Mouse (Mus musculus): ENCODE results near the gene Rprd1b. TPM values are rescaled to one million over a fixed set of nuclear protein-coding genes. Genes with fewer than 3 reads are reported as not detected.

Gene Rprd1b
- polyA plus RNA-seq, 3 experiments from 2014 or later = 19.4 to 23.4 (median 21.2) TPM

- no peak for ATAC-seq
Observed at GRCm38 (mm10) chr2:158127245-158127644, 98.9 kb downstream of the Rprd1b start.

GRCm38 (mm10) chr2:158127872-158128271, 99.6 kb downstream of the Rprd1b start:
- ATAC-seq = no peak

DNA sequence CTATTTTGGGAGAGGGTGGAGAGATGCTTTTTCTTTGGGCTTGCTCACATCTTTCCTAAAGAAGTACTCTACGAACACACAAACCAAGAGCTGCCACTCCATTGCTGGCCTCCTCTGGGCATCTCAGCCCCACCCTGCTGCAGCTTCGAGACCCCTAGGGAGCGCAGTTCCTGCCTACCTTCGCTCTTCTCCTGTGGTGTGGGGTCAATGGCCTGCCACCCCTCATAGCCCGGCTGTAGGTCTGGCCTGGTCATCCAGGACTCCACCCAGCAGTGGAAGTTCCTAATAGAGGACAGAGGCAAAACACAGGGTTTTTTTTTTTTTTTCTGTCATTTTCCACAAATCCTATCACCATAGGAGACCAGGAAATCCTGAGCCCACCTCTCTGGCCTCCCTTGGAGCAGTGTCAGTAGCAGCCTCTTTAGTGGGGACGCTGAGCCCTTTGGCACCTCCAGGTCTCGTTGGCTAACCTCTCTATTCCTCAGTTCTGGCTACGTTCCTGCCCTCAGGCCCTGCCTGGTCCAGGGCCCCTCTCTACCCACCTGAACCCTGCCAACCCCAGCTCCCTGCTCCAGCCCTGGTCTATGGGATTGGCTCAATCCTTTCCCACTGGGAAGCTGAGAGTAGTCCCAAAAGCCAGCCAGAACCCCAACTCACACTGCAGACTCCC, 100.3 kb downstream of the Rprd1b start:
- ATAC-seq = no peak

DNA sequence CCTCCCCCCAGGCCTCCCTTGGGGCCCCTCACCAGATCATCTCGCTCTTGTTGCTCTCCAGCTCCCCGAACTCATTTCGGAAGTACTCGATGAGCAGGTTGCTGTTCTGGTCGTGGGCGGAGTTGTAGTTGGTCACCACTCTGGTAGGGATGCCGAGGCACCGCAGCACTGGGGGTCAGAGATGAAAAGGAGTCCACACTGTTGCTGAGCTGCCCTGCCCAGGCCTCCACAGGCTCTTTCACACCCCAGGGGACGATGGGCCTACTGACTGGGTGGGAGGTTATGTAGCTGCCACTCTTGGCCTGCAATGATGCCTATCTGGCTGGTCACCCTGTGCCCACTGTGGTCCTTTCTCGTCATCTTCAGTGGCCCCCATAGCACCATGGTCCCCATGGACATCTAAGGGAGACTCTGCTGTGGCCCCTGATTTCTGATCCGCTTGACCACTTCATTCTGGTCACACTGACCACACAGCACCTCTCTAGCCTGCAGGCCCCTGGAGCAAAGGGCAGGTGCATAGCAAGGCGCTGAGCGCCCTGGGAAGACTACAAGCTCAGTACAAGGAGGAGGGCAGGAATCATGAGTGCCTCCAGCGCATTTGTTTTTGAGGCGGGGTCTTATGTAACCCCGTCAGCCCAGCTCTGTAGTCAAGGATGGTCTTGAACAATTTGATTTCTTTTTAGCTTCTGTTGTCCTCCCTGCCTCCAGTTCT, 101.2 kb downstream of the Rprd1b start:
- ATAC-seq = no peak

- no peak for ATAC-seq
Observed at GRCm38 (mm10) chr2:158130391-158130986, 102.2 kb downstream of the Rprd1b start.

GRCm38 (mm10) chr2:158131197-158131835, 103.0 kb downstream of the Rprd1b start:
- no peak for ATAC-seq

DNA sequence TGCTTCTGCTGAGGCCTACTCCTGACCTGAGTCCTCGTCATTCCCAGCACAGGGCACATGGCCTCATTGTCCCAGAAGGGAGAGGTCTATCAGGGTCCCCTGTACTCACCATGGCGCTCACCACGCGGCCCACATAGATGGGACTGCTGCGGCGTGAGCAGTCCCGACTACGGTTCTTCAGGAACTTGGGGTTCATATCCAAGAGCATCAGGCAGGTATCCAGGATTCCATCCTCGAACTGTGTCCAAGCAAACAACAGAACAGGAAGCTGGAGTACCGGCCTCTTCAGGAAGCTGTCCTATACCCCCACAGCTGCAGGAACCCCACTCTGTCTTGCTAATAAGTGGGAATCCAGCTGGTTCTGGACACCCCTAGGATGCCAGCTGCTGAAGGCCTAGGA, 104.0 kb downstream of the Rprd1b start:
- ATAC-seq = no peak

GRCm38 (mm10) chr2:158133050-158133449, 104.8 kb downstream of the Rprd1b start:
- no peak for ATAC-seq

- ATAC-seq = no peak
Observed at GRCm38 (mm10) chr2:158136205-158136604, 107.9 kb downstream of the Rprd1b start.

- no peak for ATAC-seq
Observed at GRCm38 (mm10) chr2:158137771-158138170, 109.5 kb downstream of the Rprd1b start.

GRCm38 (mm10) chr2:158138778-158139177, 110.5 kb downstream of the Rprd1b start:
- no peak for ATAC-seq

- no peak for ATAC-seq
Observed at GRCm38 (mm10) chr2:158139628-158140027, 111.3 kb downstream of the Rprd1b start.

DNA sequence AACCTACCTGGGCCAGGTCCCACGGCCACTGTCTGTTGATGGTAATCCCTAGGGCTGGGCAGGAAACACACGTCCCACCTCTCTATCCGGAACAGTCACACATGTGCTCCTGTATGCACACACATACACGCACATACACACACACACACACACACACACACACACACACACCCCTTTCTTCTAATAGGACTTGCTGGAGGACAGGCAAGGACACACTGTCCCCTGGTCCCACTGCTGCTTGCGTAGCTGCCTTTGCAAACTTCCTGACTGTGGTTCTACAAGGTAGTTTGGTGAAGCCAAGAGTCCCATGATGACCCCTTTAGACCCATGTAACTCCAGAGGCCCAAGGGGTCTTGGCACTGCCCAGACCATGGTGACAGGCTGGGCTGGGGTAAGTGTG, 112.4 kb downstream of the Rprd1b start:
- no peak for ATAC-seq

DNA sequence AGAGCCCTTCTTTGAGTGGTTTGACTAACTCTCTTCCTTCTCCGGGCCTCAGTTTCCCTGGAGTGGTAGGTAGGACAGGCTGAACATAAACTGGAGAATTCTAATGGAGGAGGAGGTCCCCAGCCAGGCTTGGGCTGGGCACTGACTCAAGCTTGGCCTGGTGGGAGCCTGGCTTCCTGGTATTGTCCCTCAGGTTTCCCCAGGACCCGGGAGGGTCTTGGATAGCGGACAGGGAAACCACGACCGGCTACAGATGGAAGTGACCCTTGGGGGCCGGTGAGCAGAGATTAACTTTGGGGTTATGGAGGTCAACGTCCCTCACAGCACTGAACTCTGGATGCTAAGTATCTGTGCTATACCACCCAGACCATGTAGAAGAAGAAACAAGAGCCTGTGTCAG, 113.0 kb downstream of the Rprd1b start:
- no peak for ATAC-seq

GRCm38 (mm10) chr2:158141690-158142440, 113.6 kb downstream of the Rprd1b start:
- ATAC-seq = no peak

DNA sequence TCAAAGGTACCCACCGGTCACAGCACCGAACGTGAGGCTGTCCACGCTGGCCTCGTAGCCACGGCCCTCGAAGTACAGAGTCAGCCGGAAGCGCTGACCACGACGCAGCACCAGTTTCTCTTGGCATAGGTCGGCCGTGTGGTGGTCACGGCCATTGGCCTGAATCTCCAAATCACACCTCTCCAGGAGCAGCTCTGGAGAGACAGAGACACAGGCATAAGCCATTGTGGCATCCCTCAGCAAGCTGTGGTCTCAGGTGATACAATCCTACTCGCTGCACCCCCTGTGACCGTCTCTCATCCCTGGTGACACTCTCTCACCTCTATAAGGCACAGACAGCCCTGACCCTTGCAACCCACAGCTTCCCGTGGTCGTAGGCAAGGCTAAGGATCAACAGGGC, 114.7 kb downstream of the Rprd1b start:
- no peak for ATAC-seq

- ATAC-seq = no peak
Observed at GRCm38 (mm10) chr2:158143816-158144215, 115.5 kb downstream of the Rprd1b start.

GRCm38 (mm10) chr2:158144263-158144662, 116.0 kb downstream of the Rprd1b start:
- ATAC-seq = no peak

DNA sequence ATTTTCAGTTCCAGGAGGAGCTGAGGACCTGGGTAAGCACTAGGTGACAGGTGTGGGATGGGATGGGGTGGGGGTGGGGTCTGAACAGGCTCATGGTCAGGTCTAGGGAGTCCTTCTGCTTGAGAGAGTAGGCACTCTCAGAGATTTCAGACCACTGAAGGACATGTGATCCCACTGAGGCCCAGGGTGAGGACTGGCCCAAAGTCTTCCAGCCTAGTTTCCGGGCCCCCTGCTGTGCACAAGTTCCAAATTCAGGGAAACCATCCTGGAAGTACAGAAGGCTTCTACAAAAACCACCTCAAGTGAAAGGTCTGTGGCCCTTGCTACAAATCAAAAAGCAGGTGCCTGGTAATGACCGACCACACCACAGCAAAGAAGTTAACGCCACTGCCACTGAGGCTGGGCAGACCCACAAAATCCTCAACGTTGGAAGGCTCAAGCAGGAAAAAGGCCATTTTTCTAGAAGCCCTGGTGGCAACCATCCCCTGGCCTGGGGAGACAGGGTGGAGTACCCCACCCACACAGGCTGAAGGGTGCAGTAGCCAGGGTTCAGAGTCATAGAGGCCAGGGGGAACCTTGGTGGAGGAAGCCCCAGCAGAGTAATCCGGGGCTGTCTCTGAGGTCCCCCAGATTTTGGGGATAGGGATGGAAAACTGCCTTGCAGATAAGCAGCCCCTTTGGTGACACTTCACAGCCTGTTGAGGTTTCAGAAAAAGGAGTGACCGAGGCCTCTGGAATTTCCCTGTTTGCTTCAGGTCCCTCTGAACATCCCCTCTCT, 116.6 kb downstream of the Rprd1b start:
- ATAC-seq = no peak

DNA sequence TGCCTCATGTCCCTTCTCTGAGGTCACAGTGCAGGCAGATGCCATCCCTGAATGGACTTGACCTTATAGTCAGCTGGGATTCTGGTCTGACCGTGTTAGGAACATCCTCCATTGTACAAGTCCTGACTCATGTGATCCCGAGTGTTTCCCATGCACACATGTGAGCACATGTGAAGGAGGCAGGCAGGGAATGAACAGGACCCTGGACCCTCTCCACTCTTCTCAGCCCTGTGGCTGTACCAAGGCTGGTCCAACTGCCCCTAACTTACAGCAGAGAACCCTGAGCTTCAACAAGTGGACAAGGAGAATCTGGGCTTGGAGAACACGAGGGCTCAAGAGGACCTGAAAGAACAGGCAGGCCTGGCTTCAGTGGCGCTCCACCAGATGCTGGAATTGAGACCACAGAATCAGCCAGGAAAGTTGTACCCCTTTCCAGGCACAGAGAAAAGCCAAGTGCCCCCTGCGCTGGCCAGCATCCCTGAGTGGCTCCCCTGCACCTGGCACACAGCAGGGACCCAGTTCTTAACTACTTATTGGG, 117.3 kb downstream of the Rprd1b start:
- ATAC-seq = no peak

DNA sequence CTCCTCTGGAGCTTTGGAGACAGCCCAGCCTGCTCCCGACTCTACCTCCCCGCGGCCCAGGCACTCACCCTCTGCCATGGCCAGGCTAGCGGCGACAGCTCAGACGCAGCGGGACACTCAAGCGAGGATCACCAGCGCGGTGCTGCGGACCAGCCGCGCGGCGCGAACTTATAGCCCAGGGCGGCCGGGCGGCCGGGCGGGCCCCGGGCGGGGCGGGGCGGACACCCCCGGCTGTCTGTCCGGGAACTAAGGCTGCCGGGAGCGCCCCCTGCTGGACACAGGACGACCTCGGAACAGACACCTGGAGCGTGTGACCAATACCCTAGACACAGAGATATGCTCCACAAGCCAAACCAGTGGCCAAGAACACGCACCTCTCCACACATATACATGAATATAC, 117.9 kb downstream of the Rprd1b start, which contains the start of gene Tgm2:
TSS of gene Tgm2 (minus strand) at position 214 of the 400 bp plus-strand sequence.
- ATAC-seq = peak; percentile 80
